Mouse (Mus musculus): Measurements from ENCODE around the gene C8b.

C8b gene

DNA sequence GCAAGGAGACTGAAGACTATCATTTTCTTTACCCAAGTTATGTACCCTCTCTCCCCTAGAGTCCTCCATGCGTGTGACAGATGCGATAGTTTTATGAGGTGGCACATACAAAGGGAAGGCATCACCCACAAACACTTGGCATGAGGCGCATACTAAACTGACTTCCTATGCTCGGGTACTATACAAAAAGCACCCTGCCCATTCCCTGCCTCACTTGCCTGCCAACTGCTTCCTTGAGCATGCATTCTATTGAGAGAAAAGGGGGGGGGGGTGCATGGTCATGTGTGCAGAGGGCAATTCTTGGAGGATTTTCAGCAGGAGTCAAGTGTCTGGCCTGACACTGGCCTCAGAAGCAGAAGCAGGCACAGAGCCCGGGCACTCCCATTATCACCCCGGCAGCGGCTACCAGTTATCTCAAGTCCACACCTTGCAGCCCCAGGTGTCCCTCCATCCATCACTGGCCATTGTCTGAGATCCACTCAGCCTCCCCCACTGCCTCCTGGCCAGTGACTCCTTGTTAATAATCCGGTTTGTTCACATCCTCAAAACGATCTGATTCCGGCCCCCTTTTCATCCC, 44.7 kb downstream of the C8b start:
- CTCF ChIA-PET: no interaction called here

DNA sequence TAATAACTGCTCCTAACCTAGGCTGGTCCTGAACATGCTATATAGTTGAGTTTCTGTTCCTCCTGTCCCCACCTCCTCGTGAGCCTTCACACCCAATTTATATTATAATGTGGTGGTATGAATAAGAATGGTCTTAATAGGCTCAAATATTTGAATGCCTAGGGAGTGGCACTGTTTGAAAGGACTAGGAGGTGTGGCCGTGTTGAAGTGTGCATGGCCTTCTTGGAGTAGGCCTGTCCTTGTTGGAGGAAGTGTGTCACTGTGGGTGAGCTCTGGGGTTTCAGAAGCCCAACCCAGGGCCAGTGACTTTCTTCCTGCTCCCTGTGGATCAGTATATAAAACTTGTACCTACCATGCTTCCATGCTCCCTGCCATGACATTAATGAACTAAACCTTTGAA, 47.5 kb downstream of the C8b start:
- CTCF ChIA-PET: no interaction called here

DNA sequence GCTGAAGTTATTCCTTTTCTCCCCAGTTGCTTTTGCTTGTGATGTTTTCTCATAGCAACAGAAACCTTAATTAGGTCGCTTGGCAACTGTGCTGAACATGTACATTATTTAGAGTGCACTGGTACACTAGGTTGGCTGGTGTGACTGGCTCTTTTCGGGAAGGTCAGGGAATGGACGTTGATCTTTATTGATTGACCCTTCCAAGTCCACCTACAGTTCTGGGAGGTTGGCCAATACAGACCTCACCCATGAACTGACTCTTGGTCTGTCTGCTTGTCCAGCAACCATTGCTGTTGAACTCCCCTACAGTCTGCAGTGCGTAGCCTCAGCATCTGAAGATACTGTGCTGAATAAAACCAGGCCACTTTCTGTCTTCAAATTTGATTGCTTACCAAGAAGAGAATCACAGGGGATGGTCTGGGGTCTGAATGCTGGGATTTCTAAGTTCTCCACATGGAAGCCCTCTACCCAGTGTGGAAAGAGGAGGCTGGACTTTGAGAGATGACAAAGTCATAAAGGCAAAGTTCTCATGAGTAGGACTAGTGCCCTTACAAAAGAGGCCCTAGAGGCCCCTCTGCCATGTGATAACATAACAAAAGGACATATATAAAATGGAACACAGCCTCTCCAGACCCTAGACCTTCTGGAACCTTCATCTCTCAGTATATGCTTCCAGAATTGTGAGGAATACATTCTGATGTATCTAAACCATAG, 50.6 kb downstream of the C8b start:
- CTCF ChIA-PET: no interaction called here

DNA sequence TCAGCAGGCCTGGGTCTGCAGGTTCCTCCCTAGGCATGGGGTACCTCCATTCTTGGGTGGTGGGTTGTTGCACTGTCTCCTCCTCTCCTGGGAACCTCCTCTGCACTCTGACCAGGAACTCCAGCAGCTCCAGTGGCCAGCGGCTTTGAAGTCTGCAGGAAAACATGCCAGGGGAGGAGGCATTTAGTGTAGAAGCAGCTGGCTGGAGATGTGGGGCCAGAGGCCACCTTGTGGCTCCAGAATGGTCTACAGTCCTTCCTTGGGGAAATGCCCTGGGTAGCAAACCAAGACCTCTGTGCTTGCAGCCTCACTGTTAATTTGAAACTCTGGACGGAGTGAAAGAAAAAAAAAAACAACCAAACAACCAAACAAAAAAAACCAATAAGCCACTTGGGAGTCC, 51.4 kb downstream of the C8b start:
- CTCF ChIA-PET: no interaction called here

DNA sequence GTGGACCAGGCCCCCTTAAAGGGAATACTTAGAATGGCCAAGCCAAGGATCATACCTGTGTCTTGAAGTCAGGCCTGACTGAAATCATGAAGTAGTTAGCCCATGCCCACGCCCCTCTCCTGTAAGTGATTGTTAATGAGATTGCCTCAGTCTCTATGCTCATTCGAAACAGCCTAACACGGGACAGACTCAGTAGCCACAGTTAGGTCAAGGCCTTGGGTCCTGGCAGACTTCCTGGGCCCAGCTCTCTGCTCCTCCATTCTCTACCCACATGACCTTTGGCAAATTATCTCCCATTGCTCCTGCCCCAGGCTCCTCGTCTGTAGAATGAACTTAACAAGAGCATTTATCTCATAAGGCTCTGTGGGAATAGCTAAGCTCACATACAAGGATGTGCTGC, 52.9 kb downstream of the C8b start:
- CTCF ChIA-PET: no interaction called here

DNA sequence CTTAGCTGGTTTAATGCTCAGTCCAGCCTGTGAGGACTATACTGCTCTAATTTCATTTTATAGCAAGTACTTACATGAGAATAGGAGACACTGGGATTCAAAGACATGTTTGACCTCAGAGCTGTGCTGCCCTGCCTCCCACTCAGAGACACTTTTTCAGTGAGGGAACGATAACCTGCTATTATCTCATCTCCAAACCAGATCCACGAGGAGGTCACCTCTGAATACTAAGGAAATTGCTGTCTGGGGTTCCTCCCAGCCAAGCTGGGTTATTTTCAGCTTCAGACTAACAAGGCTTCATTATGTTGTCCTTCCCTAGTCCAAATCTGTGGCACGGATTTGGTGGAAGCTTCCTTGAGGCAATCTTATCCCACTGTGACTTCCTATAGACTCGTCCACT, 53.8 kb downstream of the C8b start:
- CTCF ChIA-PET: no interaction called here

DNA sequence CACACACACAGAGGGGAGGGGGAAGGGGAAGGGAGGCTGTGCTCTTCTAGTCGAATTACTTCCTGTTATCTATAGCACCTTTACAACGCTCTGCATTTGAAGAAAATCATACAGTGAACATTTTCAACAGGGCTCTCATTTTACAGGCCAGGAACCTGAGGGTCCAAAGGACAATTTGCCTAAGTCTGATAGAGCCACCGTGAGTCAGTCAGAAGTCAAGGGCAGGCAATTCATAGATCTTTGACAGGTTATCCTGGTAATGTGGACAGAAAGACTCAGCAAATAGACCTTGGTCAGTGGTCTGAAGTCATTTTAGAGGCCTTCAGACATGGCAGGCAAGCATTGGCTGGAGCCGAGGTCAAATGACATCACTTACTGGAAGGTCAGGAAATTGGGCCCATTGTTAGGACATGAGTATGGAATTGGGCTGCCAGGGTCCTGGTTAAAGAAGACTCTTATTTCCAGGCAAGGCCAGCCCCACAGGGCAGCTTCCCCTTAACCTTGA, 57.5 kb downstream of the C8b start:
- CTCF ChIA-PET: no interaction called here

DNA sequence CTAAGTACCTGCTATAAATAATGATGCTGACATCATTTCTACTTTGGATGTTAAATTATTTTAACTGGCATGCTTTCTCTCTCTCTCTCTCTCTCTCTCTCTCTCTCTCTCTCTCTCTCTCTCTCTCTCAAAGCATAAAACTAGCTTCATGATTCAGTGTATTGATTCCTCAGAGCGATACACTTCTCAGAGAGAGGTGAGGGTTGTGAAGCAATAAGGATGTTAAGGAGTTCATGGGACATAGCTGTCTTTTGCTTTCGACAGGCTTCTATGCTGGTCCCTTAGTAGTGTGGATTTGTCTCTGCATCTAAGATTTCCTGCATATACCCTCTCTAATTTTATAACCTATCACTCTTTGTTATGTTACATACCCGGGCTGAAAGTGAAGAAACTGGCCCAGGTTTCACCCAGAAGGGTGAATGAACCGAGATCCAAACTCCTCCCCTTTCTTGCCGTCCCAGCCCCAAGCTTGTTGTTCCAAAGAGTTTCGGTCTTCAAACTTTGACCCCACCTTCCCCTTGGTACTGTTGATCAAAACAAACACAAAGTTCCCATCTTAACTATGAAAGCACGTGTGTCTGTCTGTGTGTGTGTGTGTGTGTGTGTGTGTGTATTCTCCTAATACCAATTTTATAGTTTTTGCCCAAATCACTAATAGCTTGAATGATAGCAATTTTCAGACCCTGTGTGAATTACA, 58.4 kb downstream of the C8b start:
- CTCF ChIA-PET: no interaction called here

DNA sequence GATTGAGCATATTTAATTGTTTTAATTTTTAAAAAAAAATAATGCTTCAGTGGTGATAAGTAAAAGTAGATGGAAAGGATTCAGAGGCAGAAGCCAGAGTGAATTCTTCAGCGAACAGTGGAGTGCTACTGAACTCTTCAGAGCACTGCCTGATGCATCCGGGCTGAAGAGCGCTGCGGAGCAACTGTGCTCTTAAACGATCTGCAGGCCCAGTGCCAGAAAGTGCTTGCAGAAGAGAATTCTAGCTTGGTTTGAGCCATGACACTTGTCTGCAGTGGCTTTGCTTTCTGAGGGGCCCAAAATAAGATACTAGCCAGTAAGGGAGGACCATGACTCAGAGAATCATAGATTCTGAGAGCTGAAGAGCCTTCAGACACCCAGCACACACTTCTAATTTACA, 62.8 kb downstream of the C8b start:
- CTCF ChIA-PET: no interaction called here

DNA sequence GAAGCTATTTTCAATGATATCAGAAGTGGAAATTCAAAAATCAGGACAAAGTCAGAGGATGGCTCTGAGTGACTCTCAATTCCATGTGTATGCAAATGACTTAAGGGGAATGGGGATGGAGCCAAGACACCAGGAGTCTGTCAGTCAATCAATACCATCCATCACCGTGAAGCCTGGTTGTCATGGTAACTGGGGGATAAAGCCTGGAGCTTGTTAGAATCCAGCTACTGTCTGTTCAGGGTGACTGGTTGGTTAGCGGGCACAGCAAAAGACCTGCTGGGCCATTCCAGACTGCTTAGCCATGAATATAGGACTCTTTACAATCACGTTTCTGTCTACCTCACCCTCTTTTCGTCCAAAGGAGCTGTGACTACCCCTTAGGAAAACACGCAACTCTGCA, 69.0 kb downstream of the C8b start:
- CTCF ChIA-PET: no interaction called here

DNA sequence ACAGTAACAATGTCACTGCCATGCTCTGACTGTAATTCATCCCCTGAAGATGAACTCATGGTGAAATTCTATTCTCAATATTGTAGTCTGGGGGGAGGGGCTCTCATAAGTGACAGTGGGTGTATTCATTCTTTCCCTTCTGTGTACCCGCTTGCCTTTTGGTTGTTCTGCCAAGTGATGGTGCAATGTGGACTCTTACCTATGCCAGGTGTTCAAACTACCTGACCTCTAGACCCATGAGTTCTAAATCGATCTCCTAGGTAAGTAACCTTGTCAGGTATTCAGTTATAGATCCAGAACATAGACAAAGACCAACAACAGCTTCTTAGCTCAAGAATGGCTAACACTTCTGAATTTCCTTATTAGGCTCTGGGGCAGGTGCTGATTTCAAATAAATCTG, 72.2 kb downstream of the C8b start:
- CTCF ChIA-PET: no interaction called here

DNA sequence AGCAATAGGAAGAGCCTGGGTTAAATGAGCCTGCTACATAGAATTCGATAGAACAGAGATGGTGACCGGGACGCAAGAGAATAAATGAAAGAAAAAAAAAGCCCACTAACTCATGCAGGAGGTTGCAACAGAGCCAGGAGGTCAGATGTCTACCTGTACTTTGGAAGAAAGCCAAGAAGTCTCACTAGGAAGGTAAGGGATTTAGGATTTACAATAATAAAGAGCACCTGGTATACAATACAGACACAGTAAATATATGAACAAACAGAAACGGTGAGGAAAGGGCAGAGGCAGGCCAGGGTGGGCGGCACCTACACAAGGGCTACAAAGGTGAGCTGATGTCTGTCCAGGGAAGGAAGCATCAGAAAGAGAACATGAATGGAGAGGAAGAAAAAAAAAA, 76.1 kb downstream of the C8b start:
- CTCF ChIA-PET: no interaction called here

DNA sequence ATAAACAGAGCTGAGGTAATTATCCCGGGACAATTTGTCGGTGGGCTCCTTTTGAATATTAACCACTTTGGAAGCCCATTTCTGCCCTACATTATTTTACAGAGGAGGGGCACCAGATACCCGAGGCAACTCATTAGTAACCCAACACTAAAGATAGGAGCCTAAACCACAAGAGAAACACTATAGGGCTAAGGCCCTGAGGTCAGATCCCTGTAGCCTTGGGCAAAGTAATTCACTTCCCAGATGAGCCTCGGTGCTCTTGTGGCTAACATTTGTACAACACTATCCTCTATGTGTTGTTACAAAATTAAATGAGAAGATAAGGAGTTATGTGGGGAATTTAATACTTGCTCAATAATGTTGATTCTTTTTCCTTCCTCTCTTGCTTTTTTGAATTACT, 77.4 kb downstream of the C8b start:
- CTCF ChIA-PET: no interaction called here

Data from spleen, embryonic (tissue).